Mouse (Mus musculus) c-Kit-negative CD71-positive TER-119-positive erythroid progenitor cells, embryonic 14.5 days (primary cell): ENCODE results near the gene Cltb.

Experiments used
- DNase-seq: peaks from one replicate; pipeline ENCODE4 v3.0.0-alpha.2; 2013; ENCODE audit warnings: low read depth, low spot score

Gene Cltb

GRCm38 (mm10) chr13:54596107-54596690 lies 14.9 kb downstream of the Cltb start:
- no peak for DNase-seq

GRCm38 (mm10) chr13:54593617-54594016 lies 17.5 kb downstream of the Cltb start:
- no peak for DNase-seq

DNA sequence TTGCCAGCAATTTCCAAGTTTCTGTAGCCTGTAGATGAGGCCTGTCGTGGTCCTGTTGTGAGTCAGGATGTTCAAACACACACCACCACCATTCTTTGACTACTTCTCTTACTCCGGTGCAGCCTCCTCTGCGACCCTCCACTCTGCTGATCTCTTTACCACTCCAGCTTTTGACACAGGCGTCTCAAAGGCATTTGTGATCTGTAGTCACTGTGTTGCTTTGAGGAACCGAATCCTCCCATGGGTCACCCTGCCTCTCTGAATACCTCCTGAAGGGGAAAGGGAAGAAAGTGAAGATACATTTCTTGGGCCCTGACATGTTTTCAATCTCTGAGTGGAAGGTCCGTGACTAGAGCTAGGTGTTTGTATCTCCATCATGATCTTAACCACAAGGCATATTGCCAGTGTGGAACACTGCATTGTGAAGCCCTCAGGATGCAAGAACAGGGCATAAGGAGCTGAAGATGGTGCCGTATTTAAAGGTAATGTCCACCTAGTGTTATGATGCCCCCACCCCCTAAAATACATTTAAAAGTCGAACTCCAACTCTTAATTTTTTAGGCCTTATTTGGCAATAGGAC lies 19.3 kb downstream of the Cltb start:
- DNase-seq: no peak

GRCm38 (mm10) chr13:54589996-54590951 lies 20.9 kb downstream of the Cltb start, which contains the start of the genes Nop16 and Higd2a:
Gene Nop16, minus strand, starts transcription at chr13:54590090.
Gene Higd2a, plus strand, starts transcription at chr13:54590207.
- DNase-seq: peak; percentile 99

DNA sequence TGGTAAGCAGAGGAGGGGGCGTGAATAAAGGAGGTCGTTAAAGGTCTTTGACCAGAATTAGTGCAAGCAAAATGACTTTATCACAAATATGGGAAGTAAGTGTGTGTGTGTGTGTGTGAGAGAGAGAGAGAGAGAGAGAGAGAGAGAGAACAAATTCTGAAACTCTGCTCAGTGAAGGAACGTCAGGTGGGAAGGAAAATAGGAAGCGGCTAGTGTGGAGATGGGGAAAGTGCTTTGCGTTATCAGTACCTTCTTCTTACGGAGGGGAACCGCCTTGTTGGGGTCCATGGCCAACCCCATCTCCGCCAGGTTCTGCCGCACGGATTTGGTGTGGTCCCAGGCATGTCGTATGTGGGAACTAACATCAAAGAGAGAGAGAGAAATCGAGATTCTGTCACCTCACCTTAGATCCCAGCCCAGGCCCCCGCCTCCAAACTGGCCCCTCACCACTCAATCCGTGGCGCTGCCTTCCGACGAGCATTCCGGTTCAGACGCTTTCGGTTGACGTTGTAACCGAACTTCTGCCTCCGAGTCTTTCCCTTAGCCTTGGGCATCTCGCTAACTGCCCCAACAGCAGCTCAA lies 21.6 kb downstream of the Cltb start:
- no peak for DNase-seq

GRCm38 (mm10) chr13:54585831-54586230 lies 25.3 kb downstream of the Cltb start:
- no peak for DNase-seq

GRCm38 (mm10) chr13:54582860-54583259 lies 28.3 kb downstream of the Cltb start:
- no peak for DNase-seq

DNA sequence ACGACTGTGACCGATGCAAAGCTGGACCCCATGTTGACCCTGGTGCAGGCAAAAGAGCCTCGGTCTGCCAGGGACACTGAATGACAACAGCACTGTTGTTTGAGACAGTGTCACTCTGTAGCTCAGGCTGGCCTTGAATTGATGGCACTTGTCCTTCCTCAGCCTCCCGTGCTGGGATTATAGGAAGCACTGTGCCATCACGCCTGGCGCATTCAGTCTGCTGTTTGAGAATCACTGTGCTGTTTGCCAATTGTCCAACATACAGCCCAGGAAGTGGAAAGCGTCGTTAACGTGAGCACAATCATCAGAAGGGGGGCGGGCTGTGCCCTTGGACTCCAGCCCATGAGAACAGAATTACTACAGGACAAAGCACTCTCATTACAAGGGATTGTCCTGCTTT lies 29.0 kb downstream of the Cltb start:
- no peak for DNase-seq

- no peak for DNase-seq
Measured at GRCm38 (mm10) chr13:54581385-54581784, 29.8 kb downstream of the Cltb start.

DNA sequence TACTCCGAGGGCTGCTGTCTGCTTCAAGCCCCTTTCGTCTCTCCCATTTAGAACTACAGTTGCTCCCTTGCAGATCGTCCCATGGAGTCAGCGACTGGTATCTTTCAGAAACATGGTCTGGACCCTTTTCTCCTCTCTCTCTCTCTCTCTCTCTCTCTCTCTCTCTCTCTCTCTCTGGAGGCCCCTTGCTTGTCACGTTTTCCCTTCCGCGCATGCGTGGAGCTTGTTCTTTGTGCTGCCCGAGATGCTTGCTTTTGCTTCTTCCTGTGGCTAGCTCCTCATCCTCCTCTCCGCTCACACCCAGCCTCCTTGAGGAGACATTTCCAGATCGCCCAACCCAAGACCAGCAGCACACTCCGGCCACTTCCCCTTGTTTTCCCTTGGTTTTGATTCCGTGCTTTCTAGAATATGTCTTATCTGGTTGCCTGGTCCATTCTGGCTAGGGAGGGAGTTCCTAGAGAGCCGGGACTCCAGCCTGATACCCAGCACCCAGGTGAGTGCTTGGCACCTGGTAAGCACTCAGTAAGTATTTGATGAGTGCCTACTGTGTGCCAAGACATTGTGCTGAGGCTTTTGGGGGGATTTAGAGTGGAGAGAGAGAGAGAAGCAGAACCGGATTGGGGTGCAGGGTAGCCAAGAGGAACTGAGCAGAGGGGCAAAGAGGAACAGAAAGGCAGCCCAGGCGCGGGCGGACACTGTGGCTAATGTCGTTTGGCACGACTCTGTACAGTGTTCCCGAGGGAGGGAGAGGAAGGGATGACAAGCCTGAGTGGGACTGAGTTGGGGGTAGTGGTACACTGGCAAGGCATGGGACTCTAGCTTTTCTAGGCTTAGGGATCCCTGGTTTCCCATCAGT lies 33.3 kb downstream of the Cltb start:
- no peak for DNase-seq

GRCm38 (mm10) chr13:54575489-54575888 lies 35.7 kb downstream of the Cltb start:
- no peak for DNase-seq

DNA sequence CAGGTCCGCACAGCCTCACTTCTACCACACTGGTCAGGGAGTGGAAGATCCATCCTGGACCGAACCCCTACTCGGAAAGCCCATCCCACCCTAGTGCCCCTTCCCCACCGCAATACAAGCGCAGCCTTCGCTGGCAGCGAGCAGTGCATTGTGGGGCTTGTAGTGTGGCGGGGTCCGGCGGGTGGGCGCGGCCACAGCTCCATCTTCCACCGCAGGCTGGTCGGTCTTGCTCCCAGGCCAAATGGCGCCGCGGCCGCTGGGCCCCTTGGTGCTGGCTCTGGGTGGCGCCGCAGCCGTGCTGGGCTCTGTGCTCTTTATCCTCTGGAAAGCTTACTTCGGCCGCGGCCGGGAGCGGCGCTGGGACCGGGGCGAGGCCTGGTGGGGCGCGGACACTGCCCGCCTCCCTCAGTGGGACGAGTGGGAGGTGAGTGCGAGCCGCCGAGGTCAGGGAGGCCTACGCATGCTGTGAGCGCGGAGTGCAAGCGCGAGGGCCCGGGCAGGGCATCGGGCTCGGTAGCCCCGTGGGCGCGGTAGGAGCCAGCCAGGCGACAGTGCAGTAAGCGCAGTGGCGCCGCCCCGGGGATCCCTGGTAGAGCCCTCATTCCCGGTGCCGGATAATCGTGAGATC lies 36.2 kb downstream of the Cltb start, which contains the start of gene Arl10:
Gene Arl10 (plus strand): TSS at position 162 of the 628 bp plus-strand sequence.
- no peak for DNase-seq

- DNase-seq: no peak
Measured at GRCm38 (mm10) chr13:54572621-54573020, 38.5 kb downstream of the Cltb start.

DNA sequence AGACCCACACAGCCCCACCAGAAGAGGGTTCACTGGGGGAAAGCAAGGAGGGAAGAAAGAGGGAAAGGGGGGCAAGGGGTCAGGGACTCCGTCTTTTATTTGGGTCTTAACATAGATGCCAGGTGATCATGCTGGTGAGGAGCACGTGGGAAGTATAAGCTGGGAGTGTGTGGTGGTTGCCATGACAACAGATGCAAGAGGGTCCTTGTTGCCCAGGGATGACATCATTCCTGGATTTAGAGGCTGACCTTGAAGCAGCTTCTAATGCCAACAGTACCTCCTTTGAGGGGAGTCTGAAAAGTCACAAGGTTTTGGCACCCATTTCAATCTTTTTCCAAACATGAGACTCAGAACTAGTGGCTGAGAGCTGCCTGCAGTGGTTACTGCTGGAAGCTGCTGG lies 39.5 kb downstream of the Cltb start:
- no peak for DNase-seq

GRCm38 (mm10) chr13:54570736-54571135 lies 40.4 kb downstream of the Cltb start:
- DNase-seq: no peak

- no peak for DNase-seq
Measured at GRCm38 (mm10) chr13:54569282-54569681, 41.9 kb downstream of the Cltb start.

GRCm38 (mm10) chr13:54568380-54568779 lies 42.8 kb downstream of the Cltb start:
- no peak for DNase-seq

DNA sequence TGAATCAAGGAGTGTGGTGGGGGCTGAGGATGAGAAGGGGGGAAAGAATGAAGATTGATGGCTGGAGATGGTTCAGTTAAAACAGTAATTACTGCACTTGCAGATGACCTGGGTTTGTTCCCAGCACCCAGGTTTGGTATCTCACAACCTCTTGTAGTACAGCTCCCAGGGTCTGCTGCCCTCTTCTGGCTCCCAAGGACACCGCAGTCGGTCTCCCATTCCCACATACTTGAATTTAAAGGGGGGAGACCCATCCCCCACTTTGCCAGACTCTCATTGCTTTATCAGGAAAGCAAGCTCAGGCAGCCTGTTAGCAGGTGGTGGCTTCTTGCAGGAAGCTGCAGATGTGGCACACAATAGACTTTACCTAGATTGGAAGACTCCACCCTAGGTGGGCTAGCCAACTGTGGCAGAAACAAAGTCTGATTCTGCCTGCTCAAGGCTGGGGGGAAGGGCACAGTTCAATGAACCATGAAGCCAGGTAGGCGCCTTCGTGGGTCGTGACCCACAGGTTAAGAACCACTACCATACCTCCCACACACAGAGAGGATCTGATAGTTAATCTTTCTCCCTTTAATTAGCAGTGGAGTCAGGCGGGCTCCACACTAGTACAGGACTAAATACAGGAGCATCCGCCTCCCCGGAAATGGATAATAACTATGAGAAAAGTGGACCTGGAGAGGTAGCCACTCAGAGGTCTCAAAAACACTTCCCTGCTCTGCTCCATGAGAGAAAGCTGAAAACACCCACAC lies 45.4 kb downstream of the Cltb start:
- DNase-seq: no peak

- DNase-seq: peak; percentile 84
Measured at GRCm38 (mm10) chr13:54565201-54565581, 46.0 kb downstream of the Cltb start, which contains the start of gene 4833439L19Rik. Gene 4833439L19Rik, minus strand, starts transcription at chr13:54565435.
